Mouse (Mus musculus): Measurements from ENCODE around the gene Tssk1. TPM values are rescaled to one million over a fixed set of nuclear protein-coding genes. Genes with fewer than 3 reads are reported as not detected.

Gene Tssk1
- not detected for polyA plus RNA-seq (2015; fragmentation: Illumina TruSeq; extraction: RNeasy Lipid Tissue Mini Kit (QIAGEN cat#74804); ENCODE audit: insufficient read depth, low replicate concordance)

GRCm38 (mm10) chr16:17893923-17894322 is at the start of gene Tssk1:
TSS of gene Tssk1 (plus strand) at chr16:17894223.

GRCm38 (mm10) chr16:17891567-17891959 is 2.5 kb upstream of the Tssk1 start, which contains the start of gene Gm20518:
TSS of gene Gm20518 (minus strand) at chr16:17891671.

GRCm38 (mm10) chr16:17898462-17898861 is 4.4 kb downstream of the Tssk1 start, which contains the start of the genes Dgcr2 and Tssk2:
TSS of gene Dgcr2 (minus strand) at chr16:17898562.
TSS of gene Tssk2 (plus strand) at chr16:17898637.

GRCm38 (mm10) chr16:17911052-17911595 is 17.1 kb downstream of the Tssk1 start, which contains the start of gene Ess2:
TSS of gene Ess2 (minus strand) at chr16:17911348.

GRCm38 (mm10) chr16:17914307-17915249 is 20.6 kb downstream of the Tssk1 start, which contains the start of gene Gsc2:
TSS of gene Gsc2 (minus strand) at chr16:17915059.

GRCm38 (mm10) chr16:17928087-17928580 is 34.1 kb downstream of the Tssk1 start, which contains the start of gene Slc25a1:
TSS of gene Slc25a1 (minus strand) at chr16:17928219.

Other genes with a start within 250 kb of the Tssk1 start
- gene Ccdc74a, start 247.8 kb upstream of the Tssk1 start, polyA plus RNA-seq (2015; fragmentation: Illumina TruSeq; extraction: RNeasy Lipid Tissue Mini Kit (QIAGEN cat#74804); ENCODE audit: insufficient read depth, low replicate concordance) = not detected
- gene Med15, start 161.3 kb upstream of the Tssk1 start, polyA plus RNA-seq (2015; fragmentation: Illumina TruSeq; extraction: RNeasy Lipid Tissue Mini Kit (QIAGEN cat#74804); ENCODE audit: insufficient read depth, low replicate concordance) = 40.6 TPM
- 11.1 TPM for gene Klhl22, start 134.6 kb upstream of the Tssk1 start, polyA plus RNA-seq (2015; fragmentation: Illumina TruSeq; extraction: RNeasy Lipid Tissue Mini Kit (QIAGEN cat#74804); ENCODE audit: insufficient read depth, low replicate concordance)
- 1.4 TPM for gene Scarf2, start 96.9 kb upstream of the Tssk1 start, polyA plus RNA-seq (2015; fragmentation: Illumina TruSeq; extraction: RNeasy Lipid Tissue Mini Kit (QIAGEN cat#74804); ENCODE audit: insufficient read depth, low replicate concordance)
- gene B830017H08Rik, start 61.1 kb upstream of the Tssk1 start, polyA plus RNA-seq (2015; fragmentation: Illumina TruSeq; extraction: RNeasy Lipid Tissue Mini Kit (QIAGEN cat#74804); ENCODE audit: insufficient read depth, low replicate concordance) = not detected
- gene Car15, start 55.9 kb upstream of the Tssk1 start, polyA plus RNA-seq (2015; fragmentation: Illumina TruSeq; extraction: RNeasy Lipid Tissue Mini Kit (QIAGEN cat#74804); ENCODE audit: insufficient read depth, low replicate concordance) = 6.8 TPM
- gene Gm20518, start 2.6 kb upstream of the Tssk1 start, polyA plus RNA-seq (2015; fragmentation: Illumina TruSeq; extraction: RNeasy Lipid Tissue Mini Kit (QIAGEN cat#74804); ENCODE audit: insufficient read depth, low replicate concordance) = 1.1 TPM
- gene Dgcr2, start 4.3 kb downstream of the Tssk1 start, polyA plus RNA-seq (2015; fragmentation: Illumina TruSeq; extraction: RNeasy Lipid Tissue Mini Kit (QIAGEN cat#74804); ENCODE audit: insufficient read depth, low replicate concordance) = 28.6 TPM
- gene Tssk2, start 4.4 kb downstream of the Tssk1 start, polyA plus RNA-seq (2015; fragmentation: Illumina TruSeq; extraction: RNeasy Lipid Tissue Mini Kit (QIAGEN cat#74804); ENCODE audit: insufficient read depth, low replicate concordance) = not detected
- 26.0 TPM for gene Ess2, start 17.1 kb downstream of the Tssk1 start, polyA plus RNA-seq (2015; fragmentation: Illumina TruSeq; extraction: RNeasy Lipid Tissue Mini Kit (QIAGEN cat#74804); ENCODE audit: insufficient read depth, low replicate concordance)
- gene Gsc2, start 20.8 kb downstream of the Tssk1 start, polyA plus RNA-seq (2015; fragmentation: Illumina TruSeq; extraction: RNeasy Lipid Tissue Mini Kit (QIAGEN cat#74804); ENCODE audit: insufficient read depth, low replicate concordance) = not detected
- gene Slc25a1, start 34.0 kb downstream of the Tssk1 start, polyA plus RNA-seq (2015; fragmentation: Illumina TruSeq; extraction: RNeasy Lipid Tissue Mini Kit (QIAGEN cat#74804); ENCODE audit: insufficient read depth, low replicate concordance) = 34.9 TPM
- gene Vpreb2, start 86.2 kb downstream of the Tssk1 start, polyA plus RNA-seq (2015; fragmentation: Illumina TruSeq; extraction: RNeasy Lipid Tissue Mini Kit (QIAGEN cat#74804); ENCODE audit: insufficient read depth, low replicate concordance) = not detected
- 9.5 TPM for gene Dgcr6, start 158.6 kb downstream of the Tssk1 start, polyA plus RNA-seq (2015; fragmentation: Illumina TruSeq; extraction: RNeasy Lipid Tissue Mini Kit (QIAGEN cat#74804); ENCODE audit: insufficient read depth, low replicate concordance)
- 4.4 TPM for gene Prodh, start 196.0 kb downstream of the Tssk1 start, polyA plus RNA-seq (2015; fragmentation: Illumina TruSeq; extraction: RNeasy Lipid Tissue Mini Kit (QIAGEN cat#74804); ENCODE audit: insufficient read depth, low replicate concordance)
- 0.51 TPM for gene Rtn4r, start 233.4 kb downstream of the Tssk1 start, polyA plus RNA-seq (2015; fragmentation: Illumina TruSeq; extraction: RNeasy Lipid Tissue Mini Kit (QIAGEN cat#74804); ENCODE audit: insufficient read depth, low replicate concordance)